Mouse (Mus musculus): Measurements from ENCODE around the gene Ercc6l2.

Gene Ercc6l2

GRCm38 (mm10) chr13:63814746-63815681, at the start of gene Ercc6l2:
Gene Ercc6l2 (plus strand): TSS chr13:63815240.
- peak; percentile 99 for DNase-seq (ENCODE audit: low spot score in 2 of 2)

- DNase-seq (ENCODE audit: low spot score in 2 of 2), result no peak
Observed at GRCm38 (mm10) chr13:63766065-63766464, 49.0 kb upstream of the Ercc6l2 start.

- no peak for DNase-seq (ENCODE audit: low spot score in 2 of 2)
Observed at GRCm38 (mm10) chr13:63771009-63771408, 44.0 kb upstream of the Ercc6l2 start.

GRCm38 (mm10) chr13:63778925-63779324, 36.1 kb upstream of the Ercc6l2 start:
- DNase-seq (ENCODE audit: low spot score in 2 of 2), result no peak

- no peak for DNase-seq (ENCODE audit: low spot score in 2 of 2)
Observed at GRCm38 (mm10) chr13:63779376-63780291, 35.4 kb upstream of the Ercc6l2 start.

- no peak for DNase-seq (ENCODE audit: low spot score in 2 of 2)
Observed at GRCm38 (mm10) chr13:63792234-63792831, 22.7 kb upstream of the Ercc6l2 start.

GRCm38 (mm10) chr13:63793345-63794308, 21.4 kb upstream of the Ercc6l2 start:
- DNase-seq (ENCODE audit: low spot score in 2 of 2), result no peak

- no peak for DNase-seq (ENCODE audit: low spot score in 2 of 2)
Observed at GRCm38 (mm10) chr13:63798677-63799076, 16.4 kb upstream of the Ercc6l2 start.

- no peak for DNase-seq (ENCODE audit: low spot score in 2 of 2)
Observed at GRCm38 (mm10) chr13:63799940-63800339, 15.1 kb upstream of the Ercc6l2 start.

GRCm38 (mm10) chr13:63801289-63801688, 13.8 kb upstream of the Ercc6l2 start:
- no peak for DNase-seq (ENCODE audit: low spot score in 2 of 2)

- DNase-seq (ENCODE audit: low spot score in 2 of 2), result no peak
Observed at GRCm38 (mm10) chr13:63807233-63807632, 7.8 kb upstream of the Ercc6l2 start.

GRCm38 (mm10) chr13:63807979-63808378, 7.1 kb upstream of the Ercc6l2 start:
- DNase-seq (ENCODE audit: low spot score in 2 of 2), result peak; percentile 17 to 24

- no peak for DNase-seq (ENCODE audit: low spot score in 2 of 2)
Observed at GRCm38 (mm10) chr13:63811477-63811876, 3.6 kb upstream of the Ercc6l2 start.

GRCm38 (mm10) chr13:63815931-63816330, 891 bp downstream of the Ercc6l2 start:
- no peak for DNase-seq (ENCODE audit: low spot score in 2 of 2)

- DNase-seq (ENCODE audit: low spot score in 2 of 2), result no peak
Observed at GRCm38 (mm10) chr13:63845758-63846157, 30.7 kb downstream of the Ercc6l2 start.

- no peak for DNase-seq (ENCODE audit: low spot score in 2 of 2)
Observed at GRCm38 (mm10) chr13:63850308-63851011, 35.4 kb downstream of the Ercc6l2 start.

GRCm38 (mm10) chr13:63872585-63873282, 57.7 kb downstream of the Ercc6l2 start:
- DNase-seq (ENCODE audit: low spot score in 2 of 2), result no peak

GRCm38 (mm10) chr13:63877138-63877537, 62.1 kb downstream of the Ercc6l2 start:
- no peak for DNase-seq (ENCODE audit: low spot score in 2 of 2)

GRCm38 (mm10) chr13:63879105-63879863, 64.2 kb downstream of the Ercc6l2 start:
- no peak for DNase-seq (ENCODE audit: low spot score in 2 of 2)
